Mouse (Mus musculus) testis, postnatal 10 days (tissue): ENCODE measurements at regions not wholly inside any gene's neighbourhood (a gene's known extent, or its start where the extent isn't known, plus 50 kb on each side); places are given as distances from the start of the nearest gene placed in this dataset.
"Not testable (repeated sequence)": the region's sequence is repeated elsewhere in the genome, so short reads cannot be mapped to it uniquely, and the experiment has no call there.

Experiments used
- DNase-seq: peaks from one replicate; pipeline ENCODE4 v3.0.0; 2021; ENCODE audit warnings: low spot score

DNA sequence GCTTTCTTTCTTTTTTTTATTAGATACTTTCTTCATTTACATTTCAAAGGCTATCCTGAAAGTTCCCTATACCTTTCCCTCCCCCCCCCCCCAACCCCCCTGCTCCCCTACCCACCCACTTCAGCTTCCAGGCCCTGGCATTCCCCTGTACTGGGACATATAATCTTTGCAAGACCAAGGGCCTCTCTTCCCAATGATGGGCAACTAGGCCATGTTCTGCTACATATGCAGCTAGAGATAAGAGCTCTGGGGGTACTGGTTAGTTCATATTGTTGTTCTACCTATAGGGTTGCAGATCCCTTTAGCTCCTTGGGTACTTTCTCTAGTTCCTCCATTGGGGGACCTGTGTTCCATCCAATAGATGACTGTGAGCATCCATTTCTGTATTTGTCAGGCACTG, 55.6 kb upstream of the Slc1a3 start:
- DNase-seq: not testable (repeated sequence)

DNA sequence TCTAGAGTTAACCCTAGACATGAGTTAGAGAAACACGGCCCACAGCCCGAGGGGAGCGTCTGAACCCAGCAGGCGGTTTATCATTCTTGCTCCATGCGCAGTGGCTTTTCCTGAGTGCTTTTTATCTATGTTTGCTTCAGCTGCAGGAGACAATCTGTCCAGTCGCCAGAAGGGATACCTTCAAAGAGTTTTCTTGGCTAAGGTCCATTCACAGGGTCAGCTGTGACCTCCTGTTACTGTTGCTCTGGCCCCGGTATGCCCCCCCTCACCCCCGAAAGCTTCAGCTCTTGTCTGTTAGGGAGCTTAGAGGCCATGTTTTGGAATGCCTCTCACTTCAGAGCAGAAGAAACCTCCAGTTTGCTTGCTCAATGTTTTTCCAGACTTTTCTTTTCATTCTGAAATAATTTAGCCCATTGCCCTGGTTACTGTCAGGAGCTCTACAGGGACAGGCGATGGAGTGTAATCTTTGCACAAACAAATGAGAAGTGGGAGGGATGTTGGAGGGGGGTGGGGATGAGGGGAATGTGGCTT, 51.2 kb upstream of the Slc1a3 start:
- no peak for DNase-seq

- no peak for DNase-seq
Observed at GRCm38 (mm10) chr15:8761132-8761531, 50.6 kb upstream of the Slc1a3 start.
